Mouse (Mus musculus) lung, embryonic 16.5 days (tissue): ENCODE data around the gene Cd79b. TPM values are rescaled to one million over a fixed set of nuclear protein-coding genes. Genes with fewer than 3 reads are reported as not detected.

Experiments
- ATAC-seq: fragments of 200-750 bp; cut with Nextera tagmentation; 2 replicates; pipeline ENCODE4 v1.8.0; 2017; ENCODE audit warnings: low read depth, mild to moderate bottlenecking, moderate library complexity
- H3K27ac ChIP-seq: fragments of 300-500 bp; sonication (generic); 2 replicates; pipeline ENCODE4 v1.5.1; 2014; ENCODE audit warnings: mild to moderate bottlenecking, control low read depth, low read length
- H3K27me3 ChIP-seq: fragments of 300-500 bp; sonication (generic); 2 replicates; pipeline ENCODE4 v1.6.1; 2014; ENCODE audit warnings: low read depth, low read length, mixed read lengths; ENCODE audit not compliant: control insufficient read depth, insufficient read depth
- H3K36me3 ChIP-seq: fragments of 300-500 bp; sonication (generic); 2 replicates; pipeline ENCODE4 v1.6.1; 2014; ENCODE audit warnings: low read length; ENCODE audit not compliant: control insufficient read depth, insufficient read depth
- H3K4me1 ChIP-seq: fragments of 300-500 bp; sonication (generic); replicated peaks from 2 replicates; pipeline ENCODE4 v1.6.1; 2014; ENCODE audit warnings: low read length, mixed read lengths; ENCODE audit not compliant: control insufficient read depth, insufficient read depth
- H3K4me2 ChIP-seq: fragments of 300-500 bp; sonication (generic); 2 replicates; pipeline ENCODE4 v1.6.1; 2014; ENCODE audit warnings: low read depth, low read length, control low read depth
- H3K4me3 ChIP-seq: fragments of 300-500 bp; sonication (generic); 2 replicates; pipeline ENCODE4 v1.5.1; 2014; ENCODE audit warnings: mild to moderate bottlenecking, low read length, control low read depth
- H3K9ac ChIP-seq: fragments of 300-500 bp; sonication (generic); 2 replicates; pipeline ENCODE4 v1.6.1; 2014; ENCODE audit warnings: low read length, control low read depth
- H3K9me3 ChIP-seq: fragments of 300-500 bp; sonication (generic); 2 replicates; pipeline ENCODE4 v1.6.1; 2016; ENCODE audit warnings: low read length; ENCODE audit not compliant: control insufficient read depth
- whole genome bisulfite sequencing: fragments of 180-500 bp; shearing (Covaris S2); extraction: QIAGEN DNeasy Blood & Tissue Kit; methylation state at CpG from one replicate; pipeline ENCODE4 v1.1.7; 2014; 5-methylcytosine and 5-hydroxymethylcytosine counted together
- polyA plus RNA-seq: library from polyadenylated mRNA; unstranded; fragments of >200 nt; fragmentation: Nextera tagmentation; extraction: Ambion mirVana; gene quantifications from 2 replicates; pipeline ENCODE4 v1.2.1, GENCODE M21; 2015

Gene Cd79b
- polyA plus RNA-seq, 1 experiment from 2014 or later: 4.7 TPM

DNA sequence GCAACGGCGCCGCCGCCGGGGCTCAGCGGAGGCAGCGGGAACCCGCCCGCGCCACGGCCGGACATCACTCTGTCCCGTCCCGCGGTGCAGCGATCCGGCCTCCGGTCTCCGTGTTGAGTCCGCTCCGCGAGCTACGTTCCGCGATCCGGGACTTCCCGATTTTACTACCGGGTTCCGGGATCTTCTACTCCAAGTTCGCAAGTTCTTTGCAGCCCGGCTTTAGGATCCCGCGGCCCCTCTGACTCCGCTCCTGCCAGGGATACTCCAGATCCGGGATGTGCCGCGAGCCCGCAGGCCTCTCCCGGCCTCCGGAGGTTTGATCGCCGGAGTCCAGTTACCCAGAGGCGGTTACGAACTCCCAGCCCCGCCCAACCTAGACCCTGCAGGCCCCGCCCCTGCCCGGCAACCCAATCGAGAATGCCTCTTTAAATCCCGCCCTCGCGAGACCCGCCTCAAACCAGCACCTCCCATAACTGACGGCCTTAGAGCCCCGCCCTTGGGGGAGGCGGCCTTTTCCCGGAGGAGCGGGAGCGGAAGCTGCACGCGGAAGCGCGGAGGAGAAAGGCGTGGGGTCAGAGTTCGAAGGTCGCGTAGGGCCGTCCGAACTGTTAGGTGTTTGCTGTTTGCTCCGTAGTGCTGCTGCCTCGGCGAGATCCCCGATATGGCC, 41.8 kb downstream of the Cd79b start, which contains the start of gene Smarcd2:
Gene Smarcd2, minus strand, starts transcription at position 329 of the 667 bp plus-strand sequence.
- ATAC-seq: peak; percentile 92
- H3K9me3 ChIP-seq: no peaks in the 10 kb centered on the region
- no peaks in the 10 kb centered on the region for H3K27me3 ChIP-seq
- peak within 1 kb of the TSS; percentile 92 for H3K4me3 ChIP-seq
- H3K4me1 ChIP-seq: peaks cover 51% of the 10 kb centered on the region
- no peaks in the 10 kb centered on the region; the same call in 1 of the 2 replicates for H3K36me3 ChIP-seq
- peak within 1 kb of the TSS; percentile 84 for H3K4me2 ChIP-seq
- under 1% methylated on average over 69 of the region's 72 CpGs for WGBS
- peak within 1 kb of the TSS; percentile 100 for H3K9ac ChIP-seq
- peak within 1 kb of the TSS; percentile 99 for H3K27ac ChIP-seq

DNA sequence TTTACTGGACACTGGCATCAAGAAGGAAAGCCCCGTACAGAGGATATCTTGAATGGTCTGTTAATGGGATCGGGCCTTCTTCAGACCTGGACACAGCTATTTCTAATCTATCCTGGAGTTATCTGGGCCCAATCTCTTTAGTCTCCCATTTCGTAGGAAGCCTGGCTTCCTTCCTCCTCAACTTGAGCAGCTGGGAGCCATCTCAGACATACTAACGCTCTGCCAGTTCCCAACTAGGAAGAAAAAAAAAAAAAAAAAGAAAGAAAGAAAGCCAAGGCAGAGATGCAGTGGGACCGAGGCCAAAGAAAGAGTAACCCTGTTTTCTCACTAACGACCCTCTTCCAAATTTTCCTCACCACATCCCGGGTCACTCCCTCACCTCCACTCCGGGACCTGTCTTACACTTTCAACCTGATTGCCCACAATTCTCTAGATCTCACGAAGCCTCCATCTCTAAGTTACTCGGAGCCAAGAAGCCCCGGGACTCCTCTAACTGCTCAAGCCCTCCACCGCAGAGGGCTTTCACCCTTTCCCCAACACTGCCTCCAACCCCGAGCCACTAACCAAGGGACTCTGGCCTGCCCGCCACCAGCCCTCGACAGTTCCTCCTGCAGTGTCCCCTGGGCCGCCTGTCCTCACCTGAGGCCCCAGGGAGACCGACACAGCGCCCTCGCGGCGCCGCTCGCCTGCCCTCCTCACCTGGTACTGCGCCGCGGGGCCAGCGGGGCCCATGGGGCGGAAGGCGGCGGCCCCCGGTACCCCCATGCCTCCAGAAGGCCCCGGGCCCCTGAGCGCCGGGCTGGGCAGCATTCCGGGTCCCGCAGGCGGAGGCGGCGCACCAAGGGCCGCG, 42.5 kb downstream of the Cd79b start:
- ATAC-seq: peak; percentile 27
- peak overlapping the region; percentile 84 for H3K4me2 ChIP-seq
- H3K4me3 ChIP-seq: peak overlapping the region; percentile 92
- H3K36me3 ChIP-seq: peaks cover 7% of the 10 kb centered on the region
- H3K9me3 ChIP-seq: no peaks in the 10 kb centered on the region
- peak overlapping the region; percentile 99 for H3K27ac ChIP-seq
- H3K9ac ChIP-seq: peak overlapping the region; percentile 100
- H3K4me1 ChIP-seq: peaks cover 55% of the 10 kb centered on the region
- WGBS: under 1% methylated on average over 37 of the region's 41 CpGs
- H3K27me3 ChIP-seq: no peaks in the 10 kb centered on the region

DNA sequence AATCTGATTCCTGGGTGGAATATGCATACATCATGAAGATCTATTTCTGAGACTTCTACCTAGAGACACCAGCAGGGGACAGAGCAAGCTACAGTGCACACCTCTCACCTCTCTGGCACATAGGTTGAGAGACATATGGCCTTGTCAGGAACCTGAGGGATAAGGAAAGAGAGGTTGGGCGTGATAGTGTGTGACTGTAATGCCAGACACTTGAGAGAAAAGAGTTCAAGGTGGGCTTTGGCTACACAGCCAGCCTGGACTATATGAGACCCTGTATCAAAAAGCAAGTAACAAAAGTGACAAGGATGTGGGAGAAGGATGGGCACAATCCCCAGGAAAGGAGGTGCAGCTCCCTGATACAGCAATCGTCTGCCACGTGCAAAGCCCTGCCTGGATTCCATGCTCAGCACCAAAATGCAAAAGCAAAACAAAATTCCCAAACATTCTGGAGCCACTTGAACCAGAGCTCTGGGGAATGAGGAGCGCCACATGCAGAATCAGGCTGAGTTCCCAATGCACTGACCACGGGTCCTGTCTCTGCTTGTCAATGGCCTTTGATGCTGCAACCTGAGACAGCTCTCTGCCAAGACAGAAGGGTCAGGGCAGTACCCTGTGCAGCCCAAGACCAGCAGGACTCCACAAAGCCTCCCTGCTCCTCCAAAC, 43.3 kb downstream of the Cd79b start:
- Histone ChIP-seq H3K36me3 (peaks cover 15% of the 10 kb centered on the region), H3K9ac (peak overlapping the region; percentile 100), H3K27ac (peak overlapping the region; percentile 99), H3K9me3 (no peaks in the 10 kb centered on the region), H3K4me2 (peak overlapping the region; percentile 84), H3K27me3 (no peaks in the 10 kb centered on the region), H3K4me3 (peak overlapping the region; percentile 92), H3K4me1 (peaks cover 50% of the 10 kb centered on the region)
- ATAC-seq: no peak
- WGBS: 22% methylated on average over 5 of the region's 5 CpGs

DNA sequence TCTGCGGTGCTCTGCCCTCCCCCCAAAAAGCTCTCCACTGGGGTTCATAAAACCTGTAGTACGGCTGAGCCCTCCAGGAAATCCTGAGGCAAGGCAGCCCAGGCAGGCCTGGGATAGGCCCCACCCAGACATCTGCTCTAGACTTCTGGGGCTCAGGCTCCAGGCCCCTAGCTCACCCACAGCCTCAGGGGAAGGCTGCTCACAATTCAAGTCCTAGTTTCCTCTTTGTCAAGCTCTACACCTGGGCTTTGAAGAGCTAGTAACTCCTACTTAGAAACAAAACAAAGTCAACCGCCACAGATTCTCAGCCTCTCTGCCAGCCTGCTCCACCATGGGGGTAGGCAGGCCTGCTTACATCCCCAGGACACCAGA, 45.5 kb downstream of the Cd79b start:
- peak overlapping the region; percentile 40 for H3K4me2 ChIP-seq
- no peak for ATAC-seq
- no peaks in the 10 kb centered on the region for H3K27me3 ChIP-seq
- H3K27ac ChIP-seq: peak overlapping the region; percentile 77
- H3K4me1 ChIP-seq: peaks cover 39% of the 10 kb centered on the region
- peak overlapping the region; percentile 19 for H3K4me3 ChIP-seq
- H3K36me3 ChIP-seq: peaks cover 37% of the 10 kb centered on the region
- no peaks in the 10 kb centered on the region for H3K9me3 ChIP-seq
- peak overlapping the region; percentile 40 for H3K9ac ChIP-seq
- 19% methylated on average over 3 of the region's 3 CpGs for WGBS

DNA sequence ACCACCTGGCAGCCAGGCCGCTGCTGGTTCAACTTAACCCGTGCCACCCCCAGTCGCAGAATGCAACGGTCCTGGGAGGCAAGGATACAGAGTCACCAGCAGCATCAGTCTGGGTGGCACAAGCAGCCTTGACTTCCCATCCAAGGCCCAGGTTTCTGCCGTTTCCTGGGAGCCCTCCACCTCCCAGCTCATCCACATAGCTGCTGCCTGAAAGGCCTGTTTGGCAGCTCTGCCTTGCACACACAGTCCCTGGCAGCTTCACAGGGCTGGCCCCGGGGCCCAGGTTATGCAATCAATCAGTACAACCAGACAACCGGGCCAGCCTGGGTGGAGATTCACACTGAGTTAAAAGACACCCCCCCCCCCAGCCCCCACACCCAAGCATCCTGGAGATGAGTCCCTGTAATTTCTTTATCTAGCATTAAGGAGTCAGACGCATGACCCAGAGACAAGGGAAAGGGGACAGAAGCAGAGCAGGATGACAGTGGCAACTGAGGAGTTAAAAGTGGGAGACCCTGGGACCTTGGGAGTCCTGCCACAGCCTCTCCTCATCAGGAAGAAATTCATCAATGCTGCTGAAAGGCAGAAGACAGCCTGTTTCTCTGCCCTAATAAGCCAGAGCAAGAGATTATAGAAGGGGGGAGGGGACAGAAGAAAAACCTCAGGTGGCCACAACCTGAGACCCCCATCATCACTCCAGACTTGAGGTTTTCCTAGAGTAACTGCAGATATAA, 46.1 kb downstream of the Cd79b start:
- peak overlapping the region; percentile 40 for H3K9ac ChIP-seq
- H3K36me3 ChIP-seq: peaks cover 42% of the 10 kb centered on the region
- H3K4me3 ChIP-seq: peak overlapping the region; percentile 19
- peaks cover 33% of the 10 kb centered on the region for H3K4me1 ChIP-seq
- no peaks in the 10 kb centered on the region for H3K9me3 ChIP-seq
- WGBS: 36% methylated on average over 8 of the region's 8 CpGs
- H3K4me2 ChIP-seq: peak overlapping the region; percentile 40
- H3K27ac ChIP-seq: peak overlapping the region; percentile 77
- no peaks in the 10 kb centered on the region for H3K27me3 ChIP-seq
- no peak for ATAC-seq

DNA sequence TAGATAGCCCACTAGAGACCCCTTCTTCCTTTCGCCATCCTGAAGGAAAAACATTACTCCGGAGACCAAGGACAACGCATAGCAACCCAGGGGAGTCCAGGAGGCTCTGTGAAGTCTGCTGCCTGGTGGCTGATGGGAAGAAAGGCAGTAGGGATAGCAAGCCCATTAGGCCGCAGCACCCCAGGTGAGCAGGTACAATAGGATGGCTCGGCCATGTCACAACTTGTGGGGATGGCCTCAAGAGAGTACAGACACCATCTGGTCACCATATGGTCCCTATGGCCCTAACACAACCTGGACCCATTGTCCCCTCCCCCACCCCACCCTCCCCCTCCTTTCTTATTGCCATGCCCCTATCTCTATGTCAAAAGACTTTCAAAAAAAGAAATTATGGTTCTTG, 46.7 kb downstream of the Cd79b start:
- H3K9ac ChIP-seq: no peak overlapping the region; the same call in 1 of the 2 replicates
- H3K4me1 ChIP-seq: peaks cover 33% of the 10 kb centered on the region
- H3K27ac ChIP-seq: peak overlapping the region; percentile 77
- H3K36me3 ChIP-seq: peaks cover 49% of the 10 kb centered on the region
- H3K4me3 ChIP-seq: peak overlapping the region; percentile 19; the same call in 1 of the 2 replicates
- peak overlapping the region; percentile 40 for H3K4me2 ChIP-seq
- ATAC-seq: no peak
- H3K9me3 ChIP-seq: no peaks in the 10 kb centered on the region
- WGBS: 58% methylated on average over 5 of the region's 5 CpGs
- no peaks in the 10 kb centered on the region for H3K27me3 ChIP-seq

DNA sequence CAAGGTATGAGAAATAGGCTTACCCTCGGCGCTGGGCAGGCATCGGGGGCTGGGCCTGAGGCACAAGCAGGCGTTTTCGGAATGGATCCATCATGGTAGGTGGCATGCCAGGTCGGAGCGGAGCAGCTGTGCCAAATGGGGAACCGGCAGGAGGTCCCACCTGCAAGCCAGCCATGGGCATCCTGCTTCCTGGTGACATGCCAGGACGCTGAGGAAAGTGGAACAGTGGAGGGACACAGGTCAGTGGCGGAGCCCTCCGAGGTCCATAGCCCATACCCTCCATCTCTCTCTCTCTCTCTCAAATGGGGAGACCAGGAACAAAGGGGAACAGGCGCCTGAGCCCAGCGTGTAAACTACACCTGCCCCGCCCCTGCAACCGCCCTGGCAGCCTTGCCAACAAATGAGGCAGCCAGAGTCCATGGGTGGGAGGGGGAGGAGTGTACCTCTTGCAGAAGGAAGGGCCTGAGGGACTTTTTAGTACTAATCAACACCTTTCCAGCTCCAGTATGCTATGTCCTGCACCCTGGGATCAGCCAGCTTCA, 47.2 kb downstream of the Cd79b start:
- peak overlapping the region; percentile 77 for H3K27ac ChIP-seq
- ATAC-seq: no peak
- H3K9ac ChIP-seq: no peak overlapping the region
- H3K4me3 ChIP-seq: no peak overlapping the region
- peaks cover 33% of the 10 kb centered on the region for H3K4me1 ChIP-seq
- peaks cover 53% of the 10 kb centered on the region for H3K36me3 ChIP-seq
- H3K4me2 ChIP-seq: 0 out of 2 replicates have a peak overlapping the region, but pooled peaks have one; percentile 40
- H3K27me3 ChIP-seq: no peaks in the 10 kb centered on the region
- 61% methylated on average over 15 of the region's 15 CpGs for WGBS
- no peaks in the 10 kb centered on the region for H3K9me3 ChIP-seq

DNA sequence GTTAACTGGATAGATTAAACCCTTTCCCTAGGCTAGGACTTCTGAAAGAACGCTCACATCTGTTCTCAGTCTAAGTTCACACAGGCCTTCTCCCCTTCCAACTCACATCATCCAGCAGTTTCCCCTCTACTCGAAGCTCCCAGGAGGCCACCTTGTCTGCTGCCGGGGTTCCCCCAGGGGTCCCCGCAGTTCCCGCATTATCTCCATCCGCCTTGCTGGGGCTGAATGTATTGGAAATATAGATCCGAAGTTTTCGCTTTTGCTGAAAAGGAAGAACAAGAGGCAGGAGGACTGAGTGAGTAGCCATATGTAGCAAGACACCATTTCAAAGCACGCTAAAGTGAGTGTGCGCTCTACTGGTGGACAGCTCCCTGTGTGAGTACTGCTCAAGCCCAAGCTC, 48.1 kb downstream of the Cd79b start:
- no peak for ATAC-seq
- no peak overlapping the region for H3K9ac ChIP-seq
- no peak overlapping the region for H3K4me3 ChIP-seq
- H3K36me3 ChIP-seq: peaks cover 61% of the 10 kb centered on the region
- 90% methylated on average over 10 of the region's 10 CpGs for WGBS
- H3K27ac ChIP-seq: no peak overlapping the region
- H3K27me3 ChIP-seq: no peaks in the 10 kb centered on the region
- no peak overlapping the region for H3K4me2 ChIP-seq
- no peaks in the 10 kb centered on the region for H3K9me3 ChIP-seq
- H3K4me1 ChIP-seq: peaks cover 33% of the 10 kb centered on the region
